Mouse (Mus musculus) bone marrow, adult 2 months (tissue): ENCODE measurements around the gene Lce1b.

Experiments used
- CTCF ChIP-seq: fragments of 200-500 bp; IDR thresholded peaks from 2 replicates; pipeline ENCODE4 v1.5.1; 2011; ENCODE audit warnings: low read length, control low read depth; ENCODE audit not compliant: control insufficient read depth, insufficient read depth
- POLR2A ChIP-seq: fragments of 200-500 bp; IDR thresholded peaks from 2 replicates; pipeline ENCODE4 v1.6.1; 2011; ENCODE audit warnings: low read depth, mild to moderate bottlenecking, control low read depth, low read length, borderline replicate concordance; ENCODE audit not compliant: control insufficient read depth

GRCm38 (mm10) chr3:92607392-92607791 lies 49.3 kb downstream of the Lce1b start, which contains the start of gene 2210017I01Rik:
- TF ChIP-seq CTCF, result no peak
- TF ChIP-seq POLR2A, result no peak
